Mouse (Mus musculus) lung, postnatal 0 days (tissue): ENCODE results near the gene Ccdc39. TPM values are rescaled to one million over a fixed set of nuclear protein-coding genes. Genes with fewer than 3 reads are reported as not detected.
A peak's percentile ranks its signal among the peaks of the same experiment; 100 is the strongest.

Source experiments
- ATAC-seq: fragments of 200-750 bp; cut with Nextera tagmentation; 2 replicates; pipeline ENCODE4 v1.8.0; 2017; ENCODE audit warnings: moderate library complexity
- DNase-seq: peaks from one replicate; pipeline ENCODE4 v3.0.0-alpha.2; 2016; ENCODE audit warnings: low spot score
- H3K27ac ChIP-seq: fragments of 300-500 bp; sonication (generic); 2 replicates; pipeline ENCODE4 v1.5.1; 2014; ENCODE audit warnings: antibody characterized with exemption, mild to moderate bottlenecking, low read length, mixed read lengths
- H3K27me3 ChIP-seq: fragments of 300-500 bp; sonication (generic); replicated peaks from 2 replicates; pipeline ENCODE4 v1.6.1; 2014; ENCODE audit warnings: low read length, mixed read lengths; ENCODE audit not compliant: insufficient read depth
- H3K36me3 ChIP-seq: fragments of 300-500 bp; sonication (generic); 2 replicates; pipeline ENCODE4 v1.6.1; 2014; ENCODE audit warnings: low read length, mixed read lengths; ENCODE audit not compliant: insufficient read depth
- H3K4me1 ChIP-seq: fragments of 300-500 bp; sonication (generic); 2 replicates; pipeline ENCODE4 v1.6.1; 2014; ENCODE audit warnings: antibody characterized with exemption, low read depth, low read length, mixed read lengths; ENCODE audit not compliant: insufficient read depth
- H3K4me2 ChIP-seq: fragments of 300-500 bp; sonication (generic); replicated peaks from 2 replicates; pipeline ENCODE4 v1.6.1; 2014; ENCODE audit warnings: low read depth, mild to moderate bottlenecking, low read length, moderate library complexity, mixed read lengths
- H3K4me3 ChIP-seq: fragments of 300-500 bp; sonication (generic); 2 replicates; pipeline ENCODE4 v1.5.1; 2014; ENCODE audit warnings: low read depth, low read length
- H3K9ac ChIP-seq: fragments of 300-500 bp; sonication (generic); replicated peaks from 2 replicates; pipeline ENCODE4 v1.6.1; 2014; ENCODE audit warnings: low read depth, mild to moderate bottlenecking
- H3K9me3 ChIP-seq: fragments of 300-500 bp; sonication (generic); 2 replicates; pipeline ENCODE4 v1.6.1; 2016; ENCODE audit warnings: low read length, mixed read lengths
- CTCF ChIP-seq: IDR thresholded peaks from 2 replicates; pipeline ENCODE4 v1.5.1; 2016; ENCODE audit warnings: antibody characterized with exemption, mild to moderate bottlenecking
- EP300 ChIP-seq: IDR thresholded peaks from 2 replicates; pipeline ENCODE4 v1.6.1; 2016; ENCODE audit warnings: antibody characterized with exemption, mild to moderate bottlenecking, control low read depth
- WGBS: fragments of 180-500 bp; shearing (Covaris S2); extraction: QIAGEN DNeasy Blood & Tissue Kit; methylation state at CpG from one replicate; pipeline ENCODE4 v1.1.7; 2014; 5-methylcytosine and 5-hydroxymethylcytosine counted together
- polyA plus RNA-seq: library from polyadenylated mRNA; unstranded; fragments of >200 nt; fragmentation: Nextera tagmentation; extraction: Ambion mirVana; gene quantifications from 2 replicates; pipeline ENCODE4 v1.2.1, GENCODE M21; 2015

The Ccdc39 gene
- 6.4 and 10.8 TPM in 2 replicates for polyA plus RNA-seq

GRCm38 (mm10) chr3:33843801-33844632, at the start of gene Ccdc39:
Gene Ccdc39 (minus strand): TSS chr3:33844310.
- DNase-seq (peak; percentile 85), ATAC-seq (peak; percentile 93)
- peak within 1 kb of the TSS; percentile 76 for H3K4me2 ChIP-seq
- H3K27me3 ChIP-seq = no peaks in the 10 kb centered on the region
- TF ChIP-seq CTCF = no peak
- TF ChIP-seq EP300 = no peak
- no peaks in the 10 kb centered on the region for H3K36me3 ChIP-seq
- H3K9me3 ChIP-seq = no peaks in the 10 kb centered on the region
- H3K9ac ChIP-seq = peak within 1 kb of the TSS; percentile 9; the same call in 1 of the 2 replicates
- H3K27ac ChIP-seq = no peak within 1 kb of the TSS
- peak within 1 kb of the TSS; percentile 38 for H3K4me3 ChIP-seq
- no peaks in the 10 kb centered on the region for H3K4me1 ChIP-seq
- WGBS = 4% methylated on average over 26 of the region's 26 CpGs

GRCm38 (mm10) chr3:33893433-33893832, 49.3 kb upstream of the Ccdc39 start:
- H3K4me1 ChIP-seq = no peaks in the 10 kb centered on the region
- 80% methylated on average over 5 of the region's 5 CpGs for WGBS
- no peak overlapping the region for H3K27ac ChIP-seq
- H3K9ac ChIP-seq = no peak overlapping the region
- H3K36me3 ChIP-seq = no peaks in the 10 kb centered on the region
- TF ChIP-seq CTCF (no peak), EP300 (no peak)
- no peak for ATAC-seq
- no peak for DNase-seq
- H3K4me3 ChIP-seq = no peak overlapping the region
- H3K9me3 ChIP-seq = no peaks in the 10 kb centered on the region
- H3K27me3 ChIP-seq = no peaks in the 10 kb centered on the region
- H3K4me2 ChIP-seq = no peak overlapping the region

- Histone ChIP-seq H3K4me2 (no peak overlapping the region), H3K4me1 (no peaks in the 10 kb centered on the region), H3K9me3 (no peaks in the 10 kb centered on the region), H3K36me3 (no peaks in the 10 kb centered on the region), H3K27ac (no peak overlapping the region), H3K27me3 (no peaks in the 10 kb centered on the region), H3K9ac (no peak overlapping the region), H3K4me3 (no peak overlapping the region)
- no peak for TF ChIP-seq CTCF
- no peak for TF ChIP-seq EP300
- ATAC-seq (no peak), DNase-seq (no peak)
- 28% methylated on average over 8 of the region's 8 CpGs for WGBS
These were observed 43.3 kb upstream of the Ccdc39 start for GRCm38 (mm10) chr3:33887438-33887837.

GRCm38 (mm10) chr3:33883105-33883504, 39.0 kb upstream of the Ccdc39 start:
- no peaks in the 10 kb centered on the region for H3K27me3 ChIP-seq
- TF ChIP-seq EP300 (no peak), CTCF (no peak)
- H3K4me2 ChIP-seq = no peak overlapping the region
- DNase-seq = no peak
- H3K4me3 ChIP-seq = no peak overlapping the region
- 83% methylated on average over 6 of the region's 6 CpGs for WGBS
- H3K9me3 ChIP-seq = no peaks in the 10 kb centered on the region
- no peaks in the 10 kb centered on the region for H3K36me3 ChIP-seq
- ATAC-seq = no peak
- H3K9ac ChIP-seq = no peak overlapping the region
- no peaks in the 10 kb centered on the region for H3K4me1 ChIP-seq
- H3K27ac ChIP-seq = no peak overlapping the region

- H3K9me3 ChIP-seq = no peaks in the 10 kb centered on the region
- no peak overlapping the region for H3K9ac ChIP-seq
- DNase-seq (no peak), ATAC-seq (no peak)
- no peaks in the 10 kb centered on the region for H3K27me3 ChIP-seq
- 64% methylated on average over 2 of the region's 2 CpGs for WGBS
- TF ChIP-seq CTCF (no peak), EP300 (no peak)
- no peaks in the 10 kb centered on the region for H3K36me3 ChIP-seq
- H3K4me1 ChIP-seq = no peaks in the 10 kb centered on the region
- no peak overlapping the region for H3K27ac ChIP-seq
- no peak overlapping the region for H3K4me3 ChIP-seq
- no peak overlapping the region for H3K4me2 ChIP-seq
These were observed 38.6 kb upstream of the Ccdc39 start for GRCm38 (mm10) chr3:33882695-33883094.

GRCm38 (mm10) chr3:33878661-33879060, 34.6 kb upstream of the Ccdc39 start:
- Histone ChIP-seq H3K4me3 (no peak overlapping the region), H3K9ac (no peak overlapping the region), H3K9me3 (no peaks in the 10 kb centered on the region), H3K4me2 (no peak overlapping the region), H3K27ac (no peak overlapping the region), H3K36me3 (no peaks in the 10 kb centered on the region), H3K4me1 (no peaks in the 10 kb centered on the region), H3K27me3 (no peaks in the 10 kb centered on the region)
- WGBS = 87% methylated on average over 6 of the region's 6 CpGs
- ATAC-seq (no peak), DNase-seq (no peak)
- TF ChIP-seq EP300 = no peak
- no peak for TF ChIP-seq CTCF
